Mouse (Mus musculus) cerebellum, adult 2 months (tissue): Measurements from ENCODE around the gene Limch1. TPM values are rescaled to one million over a fixed set of nuclear protein-coding genes. Genes with fewer than 3 reads are reported as not detected.

Experiments
- DNase-seq, 2 experiments: peaks; one replicate each; pipeline ENCODE4 v3.0.0; 2021
- H3K27ac ChIP-seq: fragments of 200-500 bp; 2 replicates; pipeline ENCODE4 v1.5.1; 2012; ENCODE audit warnings: low read length, control low read depth, inconsistent platforms; ENCODE audit not compliant: insufficient read depth
- H3K27me3 ChIP-seq: fragments of 200-500 bp; 2 replicates; pipeline ENCODE4 v1.6.1; 2012; ENCODE audit warnings: inconsistent platforms, mild to moderate bottlenecking, low read length, moderate library complexity; ENCODE audit not compliant: control insufficient read depth, insufficient read depth
- H3K4me1 ChIP-seq: fragments of 200-500 bp; 2 replicates; pipeline ENCODE4 v1.6.1; 2011; ENCODE audit warnings: low read length; ENCODE audit not compliant: control insufficient read depth, insufficient read depth
- H3K4me3 ChIP-seq: fragments of 200-500 bp; replicated peaks from 2 replicates; pipeline ENCODE3; 2011; ENCODE audit warnings: mild to moderate bottlenecking, low read depth, low read length, control low read depth; ENCODE audit not compliant: insufficient read depth
- CTCF ChIP-seq: fragments of 200-500 bp; IDR thresholded peaks from 2 replicates; pipeline ENCODE4 v1.5.1; 2011; ENCODE audit warnings: low read depth, mild to moderate bottlenecking, control low read depth, low read length, moderate library complexity, borderline replicate concordance; ENCODE audit not compliant: insufficient read depth
- POLR2A ChIP-seq: fragments of 200-500 bp; IDR thresholded peaks from 2 replicates; pipeline ENCODE4 v1.6.1; 2011; ENCODE audit warnings: low read length, control low read depth, borderline replicate concordance; ENCODE audit not compliant: insufficient read depth
- WGBS: fragments of 180-500 bp; shearing (Covaris S2); methylation state at CpG from one replicate; pipeline ENCODE4 v1.1.7; 2018; 5-methylcytosine and 5-hydroxymethylcytosine counted together
- polyA plus RNA-seq: library from polyadenylated mRNA; depleted of rRNA; stranded (reverse); fragments of >200 nt; gene quantifications from 2 replicates; pipeline ENCODE4 v1.2.3, GENCODE M21; 2012

Gene Limch1
- polyA plus RNA-seq, 1 experiment, result 68.1 TPM

GRCm38 (mm10) chr5:66793251-66793650, 47.6 kb downstream of the Limch1 start:
- Histone ChIP-seq H3K27ac (no peak overlapping the region), H3K4me1 (peaks cover 11% of the 10 kb centered on the region), H3K27me3 (no peaks in the 10 kb centered on the region), H3K4me3 (no peak overlapping the region)
- no peak for DNase-seq
- no peak for TF ChIP-seq CTCF
- TF ChIP-seq POLR2A, result no peak
- whole genome bisulfite sequencing, result 95% methylated on average over 3 of the region's 3 CpGs

- H3K4me3 ChIP-seq, result no peak overlapping the region
- no peak for DNase-seq
- H3K27me3 ChIP-seq, result no peaks in the 10 kb centered on the region
- TF ChIP-seq CTCF (no peak), POLR2A (no peak)
- H3K4me1 ChIP-seq, result peaks cover 3% of the 10 kb centered on the region
- 0 out of 2 replicates have a peak overlapping the region, but pooled peaks have one; percentile 5 for H3K27ac ChIP-seq
- WGBS, result 86% methylated on average over 6 of the region's 6 CpGs
Observed at GRCm38 (mm10) chr5:66797326-66797725, 51.7 kb downstream of the Limch1 start.

- peaks cover 3% of the 10 kb centered on the region for H3K4me1 ChIP-seq
- H3K27me3 ChIP-seq, result no peaks in the 10 kb centered on the region
- 58% methylated on average over 3 of the region's 3 CpGs for WGBS
- H3K4me3 ChIP-seq, result no peak overlapping the region
- DNase-seq, result no peak
- TF ChIP-seq CTCF (no peak), POLR2A (no peak)
- no peak overlapping the region for H3K27ac ChIP-seq
Observed at GRCm38 (mm10) chr5:66798135-66798534, 52.5 kb downstream of the Limch1 start.

GRCm38 (mm10) chr5:66798591-66799003, 53.0 kb downstream of the Limch1 start:
- TF ChIP-seq POLR2A (no peak), CTCF (no peak)
- Histone ChIP-seq H3K4me1 (peaks cover 3% of the 10 kb centered on the region), H3K4me3 (no peak overlapping the region), H3K27me3 (no peaks in the 10 kb centered on the region), H3K27ac (no peak overlapping the region)
- WGBS, result 35% methylated on average over 8 of the region's 8 CpGs
- DNase-seq, result no peak

- peaks cover 3% of the 10 kb centered on the region for H3K4me1 ChIP-seq
- 72% methylated on average over 9 of the region's 9 CpGs for WGBS
- no peak for TF ChIP-seq POLR2A
- no peak for TF ChIP-seq CTCF
- DNase-seq, result no peak
- H3K4me3 ChIP-seq, result no peak overlapping the region
- H3K27me3 ChIP-seq, result no peaks in the 10 kb centered on the region
- no peak overlapping the region for H3K27ac ChIP-seq
Observed at GRCm38 (mm10) chr5:66800243-66800642, 54.6 kb downstream of the Limch1 start.

- Histone ChIP-seq H3K27me3 (no peaks in the 10 kb centered on the region), H3K27ac (no peak overlapping the region), H3K4me3 (no peak overlapping the region), H3K4me1 (peaks cover 3% of the 10 kb centered on the region)
- 81% methylated on average over 6 of the region's 6 CpGs for WGBS
- no peak for DNase-seq
- TF ChIP-seq CTCF (no peak), POLR2A (no peak)
Observed at GRCm38 (mm10) chr5:66800977-66801376, 55.4 kb downstream of the Limch1 start.

GRCm38 (mm10) chr5:66802196-66802595, 56.6 kb downstream of the Limch1 start:
- Histone ChIP-seq H3K4me3 (no peak overlapping the region), H3K4me1 (peaks cover 3% of the 10 kb centered on the region; the same call in 1 of the 2 replicates), H3K27ac (no peak overlapping the region), H3K27me3 (no peaks in the 10 kb centered on the region)
- DNase-seq, result no peak
- TF ChIP-seq CTCF (no peak), POLR2A (no peak)
- 83% methylated on average over 10 of the region's 10 CpGs for WGBS

GRCm38 (mm10) chr5:66806335-66806734, 60.7 kb downstream of the Limch1 start:
- H3K27ac ChIP-seq, result no peak overlapping the region
- no peak overlapping the region for H3K4me3 ChIP-seq
- no peaks in the 10 kb centered on the region for H3K27me3 ChIP-seq
- H3K4me1 ChIP-seq, result peaks cover 6% of the 10 kb centered on the region
- DNase-seq, result no peak
- TF ChIP-seq CTCF (no peak), POLR2A (no peak)
- WGBS, result 91% methylated on average over 7 of the region's 7 CpGs
